Mouse (Mus musculus) kidney, adult 11 months (tissue): ENCODE results near the gene Faf2.

Experiments used
- DNase-seq: peaks from one replicate; pipeline ENCODE4 v3.0.0; 2022

The Faf2 gene

DNA sequence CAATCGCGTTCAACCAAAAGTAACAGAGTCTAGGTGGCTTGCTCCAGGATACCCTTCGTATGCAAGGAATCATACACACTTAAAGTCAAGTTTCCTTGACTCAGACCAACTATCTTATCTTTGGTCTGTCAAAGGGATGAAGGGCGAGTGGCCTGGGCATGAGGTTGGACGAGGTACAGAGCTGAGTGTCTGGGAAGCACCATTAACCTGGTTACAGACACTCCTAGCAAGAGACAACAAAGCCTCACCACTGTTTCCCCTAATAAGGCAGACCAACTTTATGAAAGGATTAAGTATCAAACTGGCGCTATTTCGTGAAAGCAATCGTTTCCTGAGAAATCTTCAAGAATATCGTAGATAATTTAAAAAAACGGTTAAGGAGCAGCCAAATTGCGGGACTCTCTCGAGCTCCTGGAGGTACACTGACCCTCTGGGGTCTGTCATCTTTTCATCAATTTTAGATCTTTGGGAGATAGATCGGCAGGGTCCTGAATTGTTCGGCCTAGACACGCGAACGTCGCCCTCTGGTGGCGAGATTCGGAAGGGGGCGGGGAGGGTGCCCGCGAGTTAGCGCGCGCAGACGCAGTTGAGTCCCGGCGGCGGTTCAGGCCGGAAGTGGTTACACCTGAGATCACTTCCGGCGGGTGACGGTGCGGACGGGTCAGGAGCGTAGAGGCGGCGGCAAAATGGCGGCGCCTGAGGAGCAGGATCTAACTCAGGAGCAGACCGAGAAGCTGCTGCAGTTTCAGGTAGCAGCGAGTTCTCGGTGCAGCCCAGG, at the start of gene Faf2:
Faf2 (plus strand) TSS at position 630 of the 778 bp plus-strand sequence.
- peak; percentile 96 for DNase-seq

DNA sequence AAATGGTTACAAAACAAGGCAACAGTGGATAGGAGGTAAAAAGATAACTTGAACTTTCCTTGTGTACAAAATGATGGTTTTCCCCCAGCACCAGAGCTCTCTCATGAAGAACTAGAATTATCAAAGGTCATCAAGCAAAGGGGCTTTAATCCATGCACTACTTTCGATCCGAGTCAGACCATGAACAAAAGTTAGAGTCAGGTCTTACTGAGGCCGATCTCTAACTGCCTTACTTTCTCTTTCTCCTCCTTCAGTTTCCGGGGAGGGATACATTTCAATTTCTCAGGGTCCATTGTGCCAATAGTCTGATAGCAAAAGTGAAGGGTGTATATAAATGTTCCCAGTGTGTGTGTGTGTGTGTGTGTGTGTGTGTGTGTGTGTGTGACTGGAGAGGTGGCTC, 49.0 kb upstream of the Faf2 start:
- no peak for DNase-seq

DNA sequence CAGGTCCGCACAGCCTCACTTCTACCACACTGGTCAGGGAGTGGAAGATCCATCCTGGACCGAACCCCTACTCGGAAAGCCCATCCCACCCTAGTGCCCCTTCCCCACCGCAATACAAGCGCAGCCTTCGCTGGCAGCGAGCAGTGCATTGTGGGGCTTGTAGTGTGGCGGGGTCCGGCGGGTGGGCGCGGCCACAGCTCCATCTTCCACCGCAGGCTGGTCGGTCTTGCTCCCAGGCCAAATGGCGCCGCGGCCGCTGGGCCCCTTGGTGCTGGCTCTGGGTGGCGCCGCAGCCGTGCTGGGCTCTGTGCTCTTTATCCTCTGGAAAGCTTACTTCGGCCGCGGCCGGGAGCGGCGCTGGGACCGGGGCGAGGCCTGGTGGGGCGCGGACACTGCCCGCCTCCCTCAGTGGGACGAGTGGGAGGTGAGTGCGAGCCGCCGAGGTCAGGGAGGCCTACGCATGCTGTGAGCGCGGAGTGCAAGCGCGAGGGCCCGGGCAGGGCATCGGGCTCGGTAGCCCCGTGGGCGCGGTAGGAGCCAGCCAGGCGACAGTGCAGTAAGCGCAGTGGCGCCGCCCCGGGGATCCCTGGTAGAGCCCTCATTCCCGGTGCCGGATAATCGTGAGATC, 46.6 kb upstream of the Faf2 start, which contains the start of gene Arl10:
Arl10 (plus strand) TSS at position 162 of the 628 bp plus-strand sequence.
- peak; percentile 78 for DNase-seq

DNA sequence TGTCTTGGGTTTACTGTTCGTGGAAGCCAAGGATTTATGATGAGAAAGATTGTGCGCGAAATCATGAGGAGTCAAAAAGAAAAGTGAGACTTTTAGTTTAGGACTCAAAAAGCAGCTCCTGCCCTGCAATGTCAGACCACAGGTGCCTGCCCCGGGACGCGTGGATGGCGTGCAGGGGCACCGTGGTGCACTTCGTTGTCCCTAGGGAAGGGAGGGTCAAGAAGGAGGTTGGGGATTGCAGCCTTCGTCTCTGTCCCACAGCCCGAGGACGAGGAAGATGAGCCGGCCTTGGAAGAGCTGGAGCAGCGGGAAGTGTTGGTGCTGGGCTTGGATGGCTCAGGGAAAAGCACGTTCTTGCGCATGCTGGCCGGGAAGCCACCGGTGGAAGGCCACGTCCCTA, 46.1 kb upstream of the Faf2 start:
- no peak for DNase-seq

DNA sequence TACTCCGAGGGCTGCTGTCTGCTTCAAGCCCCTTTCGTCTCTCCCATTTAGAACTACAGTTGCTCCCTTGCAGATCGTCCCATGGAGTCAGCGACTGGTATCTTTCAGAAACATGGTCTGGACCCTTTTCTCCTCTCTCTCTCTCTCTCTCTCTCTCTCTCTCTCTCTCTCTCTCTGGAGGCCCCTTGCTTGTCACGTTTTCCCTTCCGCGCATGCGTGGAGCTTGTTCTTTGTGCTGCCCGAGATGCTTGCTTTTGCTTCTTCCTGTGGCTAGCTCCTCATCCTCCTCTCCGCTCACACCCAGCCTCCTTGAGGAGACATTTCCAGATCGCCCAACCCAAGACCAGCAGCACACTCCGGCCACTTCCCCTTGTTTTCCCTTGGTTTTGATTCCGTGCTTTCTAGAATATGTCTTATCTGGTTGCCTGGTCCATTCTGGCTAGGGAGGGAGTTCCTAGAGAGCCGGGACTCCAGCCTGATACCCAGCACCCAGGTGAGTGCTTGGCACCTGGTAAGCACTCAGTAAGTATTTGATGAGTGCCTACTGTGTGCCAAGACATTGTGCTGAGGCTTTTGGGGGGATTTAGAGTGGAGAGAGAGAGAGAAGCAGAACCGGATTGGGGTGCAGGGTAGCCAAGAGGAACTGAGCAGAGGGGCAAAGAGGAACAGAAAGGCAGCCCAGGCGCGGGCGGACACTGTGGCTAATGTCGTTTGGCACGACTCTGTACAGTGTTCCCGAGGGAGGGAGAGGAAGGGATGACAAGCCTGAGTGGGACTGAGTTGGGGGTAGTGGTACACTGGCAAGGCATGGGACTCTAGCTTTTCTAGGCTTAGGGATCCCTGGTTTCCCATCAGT, 43.7 kb upstream of the Faf2 start:
- no peak for DNase-seq

DNA sequence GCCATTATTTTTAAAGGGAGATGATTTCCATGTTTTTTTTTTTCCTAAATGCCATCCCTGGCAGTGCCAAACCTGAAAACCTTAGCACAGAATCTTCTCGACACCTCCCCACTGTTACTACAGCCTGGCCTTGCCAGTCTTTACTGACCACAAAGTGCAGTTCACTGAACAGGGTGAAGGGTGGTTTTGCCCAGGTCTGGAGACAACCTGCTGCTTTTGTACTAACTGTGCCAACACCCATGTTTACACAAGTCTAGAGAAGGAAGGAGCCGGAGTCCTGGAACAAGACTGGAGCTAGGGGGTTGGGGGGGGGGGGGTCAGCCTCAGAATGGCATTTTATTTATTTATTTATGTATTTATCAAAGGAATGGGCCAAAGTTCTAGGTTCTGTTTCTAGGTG, 40.2 kb upstream of the Faf2 start:
- DNase-seq = peak; percentile 34

DNA sequence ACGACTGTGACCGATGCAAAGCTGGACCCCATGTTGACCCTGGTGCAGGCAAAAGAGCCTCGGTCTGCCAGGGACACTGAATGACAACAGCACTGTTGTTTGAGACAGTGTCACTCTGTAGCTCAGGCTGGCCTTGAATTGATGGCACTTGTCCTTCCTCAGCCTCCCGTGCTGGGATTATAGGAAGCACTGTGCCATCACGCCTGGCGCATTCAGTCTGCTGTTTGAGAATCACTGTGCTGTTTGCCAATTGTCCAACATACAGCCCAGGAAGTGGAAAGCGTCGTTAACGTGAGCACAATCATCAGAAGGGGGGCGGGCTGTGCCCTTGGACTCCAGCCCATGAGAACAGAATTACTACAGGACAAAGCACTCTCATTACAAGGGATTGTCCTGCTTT, 39.5 kb upstream of the Faf2 start:
- no peak for DNase-seq

DNA sequence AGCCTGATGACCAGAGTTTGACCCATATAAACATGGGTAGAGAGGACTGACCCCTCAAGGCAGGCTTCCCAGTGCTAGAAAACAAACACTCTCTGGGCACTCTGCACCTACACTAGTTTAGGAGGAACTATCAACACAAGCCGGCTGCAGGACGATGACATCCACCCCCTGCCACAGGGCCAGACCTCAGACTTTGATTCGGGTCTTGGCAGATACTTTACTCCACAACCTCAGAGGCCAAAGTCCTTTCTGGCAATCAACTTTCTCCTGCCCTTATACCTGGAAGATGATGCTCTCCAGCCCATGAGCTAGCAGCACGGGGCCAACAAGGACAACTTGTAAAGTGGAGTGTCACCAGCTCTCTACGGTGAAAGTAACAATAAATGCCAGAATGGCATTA, 38.7 kb upstream of the Faf2 start:
- peak; percentile 56 for DNase-seq

DNA sequence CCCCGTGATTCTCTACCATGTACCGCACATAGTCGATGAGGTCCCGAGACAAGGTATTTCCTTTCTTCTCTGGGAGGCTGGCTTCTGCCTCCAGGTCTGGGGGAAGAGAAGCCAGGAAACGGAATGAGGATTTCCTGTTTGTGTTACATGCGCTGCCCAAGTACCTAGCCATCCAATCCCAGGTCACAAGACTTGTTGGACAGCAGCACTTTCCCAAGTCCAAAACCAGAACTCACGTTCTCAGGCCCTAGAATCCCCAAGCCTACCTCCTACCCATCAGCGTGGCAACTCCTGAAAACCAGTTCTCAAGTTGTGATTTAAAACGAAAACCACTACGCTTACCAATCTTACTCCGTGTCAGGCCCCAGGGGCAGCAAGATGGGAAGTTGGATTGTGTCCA, 35.8 kb upstream of the Faf2 start:
- DNase-seq = no peak

DNA sequence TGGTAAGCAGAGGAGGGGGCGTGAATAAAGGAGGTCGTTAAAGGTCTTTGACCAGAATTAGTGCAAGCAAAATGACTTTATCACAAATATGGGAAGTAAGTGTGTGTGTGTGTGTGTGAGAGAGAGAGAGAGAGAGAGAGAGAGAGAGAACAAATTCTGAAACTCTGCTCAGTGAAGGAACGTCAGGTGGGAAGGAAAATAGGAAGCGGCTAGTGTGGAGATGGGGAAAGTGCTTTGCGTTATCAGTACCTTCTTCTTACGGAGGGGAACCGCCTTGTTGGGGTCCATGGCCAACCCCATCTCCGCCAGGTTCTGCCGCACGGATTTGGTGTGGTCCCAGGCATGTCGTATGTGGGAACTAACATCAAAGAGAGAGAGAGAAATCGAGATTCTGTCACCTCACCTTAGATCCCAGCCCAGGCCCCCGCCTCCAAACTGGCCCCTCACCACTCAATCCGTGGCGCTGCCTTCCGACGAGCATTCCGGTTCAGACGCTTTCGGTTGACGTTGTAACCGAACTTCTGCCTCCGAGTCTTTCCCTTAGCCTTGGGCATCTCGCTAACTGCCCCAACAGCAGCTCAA, 32.1 kb upstream of the Faf2 start:
- DNase-seq = no peak

DNA sequence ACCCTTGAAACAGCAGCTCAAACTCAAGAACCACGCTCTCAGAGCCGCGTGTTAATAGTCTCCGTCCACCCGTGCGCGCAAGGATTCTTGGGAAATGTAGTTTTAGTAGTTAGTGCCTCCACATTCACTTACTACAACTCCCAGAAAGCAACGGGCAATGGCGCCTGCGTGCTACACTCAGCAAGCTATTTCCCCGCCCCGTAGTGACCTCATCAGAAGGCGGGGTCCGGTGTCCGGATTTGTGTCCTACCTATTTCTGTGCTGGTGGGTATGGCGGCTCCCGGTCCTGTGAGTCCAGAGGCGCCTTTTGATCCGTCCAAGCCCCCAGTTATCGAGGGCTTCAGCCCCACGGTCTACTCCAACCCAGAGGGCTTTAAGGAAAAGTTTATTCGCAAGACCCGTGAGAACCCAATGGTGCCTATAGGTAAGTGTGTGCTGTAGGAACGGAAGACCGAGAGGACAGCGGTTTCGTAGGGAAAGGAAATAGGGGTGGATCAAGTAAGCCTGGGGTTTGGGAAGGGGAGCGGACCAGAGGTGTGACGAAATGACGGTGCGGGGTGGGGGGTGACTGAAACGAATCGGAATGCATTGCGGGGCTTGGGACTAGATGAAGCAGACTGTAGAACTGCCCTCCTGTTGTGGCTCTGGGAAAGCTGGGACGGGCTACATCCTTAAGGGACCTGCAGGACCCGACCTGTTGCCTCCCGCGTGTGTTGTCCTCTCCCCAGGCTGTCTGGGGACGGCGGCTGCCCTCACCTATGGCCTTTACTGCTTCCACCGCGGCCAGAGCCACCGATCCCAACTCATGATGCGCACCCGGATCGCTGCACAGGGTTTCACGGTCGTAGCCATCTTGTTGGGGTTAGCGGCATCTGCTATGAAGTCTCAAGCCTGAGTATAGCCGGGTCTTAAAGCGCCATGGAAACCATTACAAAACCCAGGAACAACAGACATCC, 31.3 kb upstream of the Faf2 start, which contains the start of the genes Nop16 and Higd2a:
Nop16 (minus strand) TSS at position 95 of the 956 bp plus-strand sequence.
Higd2a (plus strand) TSS at position 212 of the 956 bp plus-strand sequence.
- peak; percentile 99 for DNase-seq

DNA sequence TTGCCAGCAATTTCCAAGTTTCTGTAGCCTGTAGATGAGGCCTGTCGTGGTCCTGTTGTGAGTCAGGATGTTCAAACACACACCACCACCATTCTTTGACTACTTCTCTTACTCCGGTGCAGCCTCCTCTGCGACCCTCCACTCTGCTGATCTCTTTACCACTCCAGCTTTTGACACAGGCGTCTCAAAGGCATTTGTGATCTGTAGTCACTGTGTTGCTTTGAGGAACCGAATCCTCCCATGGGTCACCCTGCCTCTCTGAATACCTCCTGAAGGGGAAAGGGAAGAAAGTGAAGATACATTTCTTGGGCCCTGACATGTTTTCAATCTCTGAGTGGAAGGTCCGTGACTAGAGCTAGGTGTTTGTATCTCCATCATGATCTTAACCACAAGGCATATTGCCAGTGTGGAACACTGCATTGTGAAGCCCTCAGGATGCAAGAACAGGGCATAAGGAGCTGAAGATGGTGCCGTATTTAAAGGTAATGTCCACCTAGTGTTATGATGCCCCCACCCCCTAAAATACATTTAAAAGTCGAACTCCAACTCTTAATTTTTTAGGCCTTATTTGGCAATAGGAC, 29.7 kb upstream of the Faf2 start:
- no peak for DNase-seq

DNA sequence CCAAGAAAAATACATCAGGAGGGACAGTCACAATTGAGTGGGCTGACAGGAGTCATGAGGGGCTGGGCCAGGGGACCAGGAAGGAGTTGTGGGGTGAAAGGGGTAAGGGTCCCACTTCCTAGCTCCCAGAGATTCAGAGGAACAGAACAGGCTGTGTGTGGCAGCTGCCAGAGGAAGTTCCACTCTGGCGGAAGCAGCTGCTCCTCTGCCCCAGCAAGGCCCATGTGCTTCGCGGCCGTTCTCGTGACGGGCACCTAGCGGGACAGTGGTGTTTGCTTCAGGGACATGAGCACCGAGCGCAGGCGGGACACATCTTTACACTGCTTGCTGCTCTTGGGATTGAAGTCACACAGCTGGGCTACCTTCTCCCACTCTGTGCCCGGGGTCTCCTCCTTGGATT, 28.0 kb upstream of the Faf2 start:
- no peak for DNase-seq

DNA sequence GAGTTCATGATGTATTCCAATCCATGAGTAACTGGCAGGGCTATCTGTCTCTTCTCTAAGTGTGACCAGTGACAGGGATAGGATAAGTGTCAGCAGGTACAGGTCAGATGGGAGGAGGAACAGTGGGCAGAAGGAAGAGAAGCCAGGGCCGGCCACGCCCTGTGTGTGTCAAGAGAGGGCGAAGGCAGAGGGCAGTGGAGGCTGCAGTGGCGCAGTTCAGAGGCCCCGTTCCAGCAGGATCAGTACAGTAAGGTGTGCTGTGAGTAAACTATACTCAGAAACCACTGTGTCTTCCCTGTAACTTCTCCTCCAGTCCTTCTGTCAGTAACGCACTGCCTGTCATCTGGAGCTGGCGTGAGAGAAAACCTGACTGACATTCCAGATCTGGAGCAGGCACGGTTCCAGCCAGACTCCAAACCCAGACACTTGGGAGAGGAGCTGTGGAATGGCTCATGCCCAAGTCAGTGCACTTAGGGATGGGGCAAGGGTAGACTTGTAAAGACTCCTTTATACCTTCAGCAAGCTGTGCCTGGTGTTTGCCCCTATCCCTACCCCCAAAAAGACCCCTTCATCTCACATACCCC, 25.4 kb upstream of the Faf2 start:
- DNase-seq = no peak

DNA sequence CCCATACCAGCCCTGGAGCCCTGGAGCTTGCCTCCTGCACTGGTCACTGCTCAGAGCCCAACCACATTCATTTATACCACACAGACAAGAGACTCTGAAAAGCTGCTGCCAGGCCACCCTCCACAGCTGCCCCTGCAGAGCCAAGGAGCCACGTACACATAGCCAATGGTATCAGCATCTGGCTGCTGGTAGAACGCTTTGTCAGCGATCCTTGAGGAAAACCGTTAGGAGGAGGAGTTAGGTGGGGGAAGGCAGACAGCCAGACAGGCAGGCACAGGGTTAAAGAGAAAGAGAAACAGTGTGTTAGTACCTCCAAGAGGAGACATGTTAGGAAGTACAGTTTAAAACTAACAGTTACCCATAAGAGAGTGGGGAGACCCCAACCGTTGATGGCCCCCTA, 24.7 kb upstream of the Faf2 start:
- DNase-seq = peak; percentile 55

DNA sequence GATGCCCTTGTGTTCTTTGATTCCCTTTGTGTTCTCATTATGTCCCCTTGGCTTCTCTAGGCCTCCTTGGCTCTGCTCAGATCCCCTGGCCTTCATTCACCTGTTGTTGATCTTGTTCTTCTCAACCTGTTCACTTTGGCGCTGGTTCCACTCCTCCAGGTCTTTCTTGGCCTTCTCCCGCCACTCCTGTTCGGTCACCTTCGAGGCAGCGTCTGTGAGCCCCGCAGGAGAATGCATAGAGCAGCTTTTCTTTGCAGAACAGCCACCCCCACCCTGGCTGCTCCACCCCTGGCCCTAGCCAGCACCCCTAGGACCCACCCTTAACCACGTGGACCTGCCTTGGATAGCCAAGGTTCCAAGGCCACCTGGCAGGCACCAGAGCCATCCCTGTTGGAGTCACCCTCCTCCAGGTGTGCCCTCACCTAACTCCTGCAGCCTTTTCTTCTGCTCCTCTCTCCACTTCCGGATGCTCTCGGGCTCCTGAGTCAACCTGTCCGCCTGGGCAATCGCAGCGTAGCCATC, 22.9 kb upstream of the Faf2 start:
- DNase-seq = no peak

DNA sequence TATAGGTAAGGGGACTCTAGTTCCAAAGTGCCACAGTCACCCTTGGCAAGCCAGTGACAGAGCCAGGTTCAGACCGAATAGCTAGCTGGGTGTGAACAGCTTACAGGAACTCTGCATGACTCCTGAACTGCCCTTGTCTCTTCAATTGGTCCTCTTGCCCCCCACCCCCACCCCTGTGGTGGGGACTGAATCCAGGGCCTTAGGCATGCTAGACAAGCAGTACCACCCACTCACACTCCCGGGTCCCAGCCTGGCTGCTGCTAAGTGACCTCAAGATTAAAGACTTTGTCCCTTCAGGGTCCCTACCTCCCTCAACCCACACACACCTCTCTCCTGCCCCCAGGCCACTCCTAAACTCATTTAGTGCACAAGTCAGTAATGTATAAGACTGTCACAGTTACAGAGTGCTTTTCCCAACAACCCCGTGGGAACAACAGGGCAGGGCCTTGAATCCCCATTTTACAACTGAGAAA, 18.9 kb upstream of the Faf2 start:
- DNase-seq = no peak

DNA sequence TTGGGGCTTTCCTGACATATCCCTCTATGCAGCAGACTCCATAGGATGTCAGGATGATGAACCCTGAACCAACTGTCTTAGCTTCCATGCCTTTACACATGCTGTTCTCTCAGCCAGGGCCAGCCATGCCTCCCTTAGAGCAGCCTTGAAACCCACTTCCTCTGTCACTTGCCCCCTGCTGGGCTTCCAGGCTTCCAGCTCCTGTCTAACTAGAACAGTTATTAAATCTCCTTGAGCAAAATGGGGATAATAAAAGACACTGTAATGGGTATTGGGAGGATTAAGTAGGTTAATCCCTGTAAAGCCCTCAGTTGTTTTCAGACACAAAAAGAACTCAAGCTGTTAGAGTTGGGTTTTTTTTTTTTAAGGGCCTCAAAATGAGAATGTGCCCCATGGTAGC, 18.1 kb upstream of the Faf2 start:
- no peak for DNase-seq

DNA sequence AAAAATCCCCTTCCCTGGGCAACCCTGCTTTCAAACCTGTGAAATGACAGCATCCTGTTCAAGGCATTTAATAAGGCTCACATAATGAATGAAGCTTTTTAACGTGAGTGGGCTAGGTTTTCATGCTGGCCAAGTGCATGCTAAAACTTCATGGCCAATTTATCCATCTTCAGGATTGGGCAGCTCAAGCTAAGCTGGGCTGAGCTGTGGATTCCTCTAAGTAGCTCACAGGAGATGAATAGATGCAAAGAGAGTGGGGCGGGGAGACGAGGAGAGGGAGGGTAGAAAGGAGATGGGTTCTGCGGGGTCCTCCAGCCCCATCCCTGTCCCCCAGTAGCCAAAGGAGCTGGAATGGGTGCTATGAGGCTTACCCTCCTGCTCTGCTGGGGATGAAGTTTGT, 17.4 kb upstream of the Faf2 start:
- DNase-seq = no peak

DNA sequence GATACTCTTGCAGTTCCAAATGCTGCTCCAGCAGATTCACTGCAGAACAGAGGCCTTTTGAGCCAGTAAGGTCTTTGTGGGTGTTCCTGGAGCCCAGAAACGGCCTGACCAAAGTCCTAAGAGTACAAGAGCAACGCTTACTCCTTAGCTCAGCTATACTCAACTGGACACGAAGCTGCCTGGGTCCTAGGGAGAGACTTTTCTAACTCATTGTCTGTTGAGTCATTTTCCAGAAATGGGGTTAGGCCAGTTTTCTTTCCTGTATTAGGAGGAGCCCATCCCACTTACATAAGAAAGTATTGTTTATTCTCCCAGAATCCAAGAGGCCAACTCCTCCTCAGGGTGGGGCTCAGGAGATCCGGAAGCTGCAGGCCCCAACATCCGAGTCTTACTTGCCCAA, 16.2 kb upstream of the Faf2 start:
- DNase-seq = peak; percentile 66

DNA sequence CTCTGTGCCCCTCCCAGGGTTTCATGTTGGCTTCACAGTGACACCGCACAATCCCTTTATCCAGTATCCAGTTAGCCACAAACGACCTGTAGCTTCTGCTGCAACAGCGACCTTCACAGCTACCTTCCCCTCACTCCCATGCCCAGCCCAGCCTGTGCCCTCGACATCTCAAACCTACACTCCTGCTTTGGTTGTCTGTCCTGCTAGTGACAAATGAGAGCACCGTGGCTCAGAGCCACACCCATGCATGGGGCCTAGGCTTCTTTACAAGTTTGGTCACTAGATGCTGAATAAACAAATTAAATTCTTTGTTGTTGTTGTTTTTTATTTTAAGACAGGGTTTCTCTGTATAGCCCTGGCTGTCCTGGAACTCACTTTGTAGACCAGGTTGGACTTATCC, 14.4 kb upstream of the Faf2 start:
- DNase-seq = no peak
